Mouse (Mus musculus) olfactory bulb, adult 2 months (tissue): ENCODE measurements around the gene Dgkd. TPM values are rescaled to one million over a fixed set of nuclear protein-coding genes. Genes with fewer than 3 reads are reported as not detected.

Experiments
- H3K27ac ChIP-seq: fragments of 200-500 bp; 2 replicates; pipeline ENCODE4 v1.5.1; 2012; ENCODE audit warnings: low read depth, low read length; ENCODE audit not compliant: insufficient read depth
- H3K4me1 ChIP-seq: fragments of 200-500 bp; 2 replicates; pipeline ENCODE4 v1.6.1; 2012; ENCODE audit warnings: low read length; ENCODE audit not compliant: control insufficient read depth, insufficient read depth
- H3K4me3 ChIP-seq: fragments of 200-500 bp; 2 replicates; pipeline ENCODE4 v1.5.1; 2012; ENCODE audit warnings: mild to moderate bottlenecking, low read depth, low read length, moderate library complexity; ENCODE audit not compliant: insufficient read depth
- CTCF ChIP-seq: fragments of 200-500 bp; IDR thresholded peaks from 2 replicates; pipeline ENCODE4 v1.5.1; 2012; ENCODE audit warnings: low read depth, mild to moderate bottlenecking, low read length, moderate library complexity; ENCODE audit not compliant: insufficient read depth
- POLR2A ChIP-seq: fragments of 200-500 bp; IDR thresholded peaks from 2 replicates; pipeline ENCODE4 v1.6.1; 2012; ENCODE audit warnings: mild to moderate bottlenecking, low read depth, low read length, moderate library complexity; ENCODE audit not compliant: insufficient read depth
- WGBS: fragments of 180-500 bp; shearing (Covaris S2); methylation state at CpG from one replicate; pipeline ENCODE4 v1.1.7; 2018; 5-methylcytosine and 5-hydroxymethylcytosine counted together
- polyA plus RNA-seq: library from polyadenylated mRNA; stranded (reverse); fragments of >200 nt; gene quantifications from 2 replicates; pipeline ENCODE4 v1.2.4, GENCODE M21; 2012; ENCODE audit warnings: low replicate concordance; ENCODE audit not compliant: missing spikeins, insufficient read depth, insufficient read length

The Dgkd gene
- polyA plus RNA-seq, 1 experiment = 128 TPM

DNA sequence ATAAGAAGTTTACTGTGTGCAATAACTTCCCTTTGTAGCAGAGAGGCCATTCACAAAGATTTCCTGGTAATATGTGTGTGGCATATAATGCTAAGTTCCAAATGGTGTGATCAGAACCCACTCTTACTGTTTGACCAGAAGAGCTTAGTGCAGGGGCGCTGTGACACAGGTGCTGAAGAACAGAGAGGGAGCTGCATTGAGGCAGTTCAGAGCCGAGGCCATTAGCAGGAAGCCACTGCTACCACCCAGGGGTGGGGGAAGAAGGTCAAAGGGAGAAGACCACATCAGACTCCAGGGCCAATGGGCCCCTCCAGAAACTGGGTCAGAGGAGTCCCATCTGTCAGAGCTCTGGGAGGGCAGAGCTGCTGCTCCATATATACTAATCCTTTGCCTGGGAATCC, 1.8 kb downstream of the Dgkd start:
- WGBS = 17% methylated on average over 2 of the region's 2 CpGs
- Histone ChIP-seq H3K4me3 (peak overlapping the region; percentile 35), H3K27ac (peak overlapping the region; percentile 4; the same call in 1 of the 2 replicates), H3K4me1 (peaks cover 17% of the 10 kb centered on the region)
- TF ChIP-seq CTCF (no peak), POLR2A (no peak)

DNA sequence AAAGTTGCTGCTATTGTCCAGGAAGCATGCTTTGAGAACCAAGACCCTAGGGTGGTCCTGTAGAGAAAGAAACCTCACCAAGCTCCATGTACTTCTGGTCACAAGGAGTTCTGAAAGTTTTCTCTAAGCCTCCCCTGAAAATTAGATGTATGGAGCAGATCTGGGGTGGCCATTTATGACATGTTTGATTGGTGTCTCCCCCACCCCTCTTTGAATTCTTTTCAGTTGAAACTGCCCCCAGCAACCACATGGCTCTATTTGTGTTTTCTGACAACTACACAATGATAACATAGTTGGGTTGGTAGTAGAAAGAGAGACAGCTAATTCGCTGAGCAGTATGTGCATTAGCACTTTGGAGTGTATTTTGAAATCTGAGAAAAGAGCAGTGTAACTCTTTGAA, 2.4 kb downstream of the Dgkd start:
- Histone ChIP-seq H3K4me1 (peaks cover 15% of the 10 kb centered on the region), H3K4me3 (no peak overlapping the region), H3K27ac (0 out of 2 replicates have a peak overlapping the region, but pooled peaks have one; percentile 4)
- TF ChIP-seq CTCF (no peak), POLR2A (no peak)
- 71% methylated on average over 1 of the region's 1 CpGs for WGBS

DNA sequence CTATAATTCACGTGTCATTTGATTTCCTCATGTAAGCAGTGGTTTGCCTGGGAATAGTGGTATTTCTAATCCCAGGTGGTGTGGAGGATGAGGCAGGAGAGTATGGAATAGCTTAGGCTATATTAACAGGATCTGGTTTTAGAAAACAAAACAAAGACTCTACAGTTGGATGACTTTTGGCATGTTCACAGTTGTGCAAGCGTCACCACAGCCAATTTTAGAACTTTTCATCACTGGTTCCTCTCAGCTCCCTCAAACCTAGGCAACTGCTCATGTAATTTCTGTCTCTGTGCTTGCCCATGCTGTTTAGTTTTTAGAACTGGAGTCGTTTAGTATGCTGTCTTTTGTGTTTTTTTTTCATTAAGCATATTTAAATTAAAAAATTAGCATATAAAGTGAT, 3.7 kb downstream of the Dgkd start:
- WGBS = 29% methylated on average over 3 of the region's 3 CpGs
- Histone ChIP-seq H3K4me1 (peaks cover 13% of the 10 kb centered on the region), H3K4me3 (no peak overlapping the region), H3K27ac (no peak overlapping the region)
- TF ChIP-seq CTCF (no peak), POLR2A (no peak)

DNA sequence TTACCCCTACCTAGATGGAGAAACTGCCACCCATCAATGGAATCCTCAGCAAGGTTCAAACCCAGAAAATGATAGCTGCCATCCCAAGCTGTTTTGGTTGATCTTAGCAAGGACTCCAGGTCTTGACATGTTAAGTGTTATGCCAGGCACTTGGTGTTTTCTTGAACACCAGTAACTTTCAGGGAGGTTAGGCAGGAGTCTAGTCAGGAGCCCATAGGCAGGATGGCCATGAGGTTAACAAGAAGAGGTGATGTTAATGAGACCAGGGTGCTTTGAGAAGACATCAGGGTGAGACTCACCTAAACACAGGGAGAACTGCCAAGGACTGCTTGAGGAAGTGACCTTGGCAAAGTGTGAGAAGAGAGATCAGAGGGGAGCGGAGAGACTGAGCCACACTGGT, 4.9 kb downstream of the Dgkd start:
- WGBS = 92% methylated on average over 1 of the region's 1 CpGs
- H3K27ac ChIP-seq = no peak overlapping the region
- peaks cover 13% of the 10 kb centered on the region for H3K4me1 ChIP-seq
- TF ChIP-seq POLR2A (no peak), CTCF (no peak)
- H3K4me3 ChIP-seq = no peak overlapping the region

DNA sequence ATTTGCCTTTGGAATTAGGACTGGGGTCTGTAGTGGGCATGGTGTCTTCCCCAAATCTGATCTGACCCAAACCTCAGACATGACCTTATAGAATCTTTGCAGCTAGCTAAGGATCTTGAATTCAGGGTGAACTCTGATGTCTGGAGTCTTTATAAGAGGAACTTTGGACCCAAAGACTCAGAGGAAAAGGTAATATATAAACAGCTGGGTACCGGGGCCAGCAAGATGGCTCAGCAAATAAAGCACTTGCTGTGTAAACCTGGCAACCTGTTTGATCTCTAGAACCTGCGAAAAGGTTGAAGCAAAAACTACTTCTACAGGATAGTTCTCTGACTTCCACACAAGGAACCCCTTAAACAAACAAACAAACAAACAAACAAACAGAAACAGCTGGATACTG, 5.4 kb downstream of the Dgkd start:
- TF ChIP-seq POLR2A (no peak), CTCF (no peak)
- no peak overlapping the region for H3K4me3 ChIP-seq
- peaks cover 13% of the 10 kb centered on the region for H3K4me1 ChIP-seq
- H3K27ac ChIP-seq = no peak overlapping the region
- WGBS = 92% methylated on average over 2 of the region's 2 CpGs

DNA sequence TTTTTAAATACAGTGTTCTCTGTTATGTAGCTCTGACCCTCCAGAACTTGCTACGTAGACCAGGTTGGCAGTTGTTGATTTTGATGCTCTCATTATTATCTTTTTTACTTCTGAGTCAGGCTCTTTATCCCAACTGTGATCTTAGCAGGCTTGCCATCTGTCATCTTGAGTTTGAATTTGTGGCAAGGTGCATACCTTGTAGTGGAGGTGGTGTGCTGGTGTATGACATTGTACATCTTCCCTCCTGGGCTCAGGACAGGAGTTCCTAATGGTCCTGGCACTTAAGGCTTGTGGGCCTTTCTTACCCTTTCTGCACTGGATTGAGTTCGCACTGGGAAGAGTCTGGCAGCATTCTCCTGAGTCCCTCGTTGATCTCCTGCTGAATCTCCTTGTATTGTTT, 10.5 kb downstream of the Dgkd start:
- TF ChIP-seq POLR2A = no peak
- peaks cover 6% of the 10 kb centered on the region for H3K4me1 ChIP-seq
- H3K4me3 ChIP-seq = no peak overlapping the region
- H3K27ac ChIP-seq = no peak overlapping the region
- WGBS = 49% methylated on average over 3 of the region's 3 CpGs

DNA sequence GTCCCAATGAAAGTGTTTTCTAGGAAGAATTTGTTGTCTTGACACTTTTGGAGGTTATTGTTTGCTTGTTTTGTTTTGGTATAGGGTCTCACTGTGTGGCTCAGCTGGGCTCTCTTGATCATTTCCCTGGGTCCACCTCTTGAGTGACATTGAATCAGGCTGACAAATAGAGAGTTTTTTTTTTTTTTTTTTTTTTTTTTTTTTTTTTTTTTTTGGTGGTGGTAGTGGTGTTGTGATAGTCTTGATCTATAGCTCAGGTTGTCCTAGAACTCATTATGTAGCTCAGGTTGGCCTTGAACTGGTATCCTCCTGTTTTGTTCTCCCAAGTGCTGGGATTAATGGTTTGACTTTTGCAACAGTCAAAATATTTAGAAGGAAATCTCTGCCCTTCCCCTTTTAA, 11.8 kb downstream of the Dgkd start:
- Histone ChIP-seq H3K4me1 (peaks cover 6% of the 10 kb centered on the region), H3K4me3 (no peak overlapping the region), H3K27ac (no peak overlapping the region)
- TF ChIP-seq POLR2A = no peak

DNA sequence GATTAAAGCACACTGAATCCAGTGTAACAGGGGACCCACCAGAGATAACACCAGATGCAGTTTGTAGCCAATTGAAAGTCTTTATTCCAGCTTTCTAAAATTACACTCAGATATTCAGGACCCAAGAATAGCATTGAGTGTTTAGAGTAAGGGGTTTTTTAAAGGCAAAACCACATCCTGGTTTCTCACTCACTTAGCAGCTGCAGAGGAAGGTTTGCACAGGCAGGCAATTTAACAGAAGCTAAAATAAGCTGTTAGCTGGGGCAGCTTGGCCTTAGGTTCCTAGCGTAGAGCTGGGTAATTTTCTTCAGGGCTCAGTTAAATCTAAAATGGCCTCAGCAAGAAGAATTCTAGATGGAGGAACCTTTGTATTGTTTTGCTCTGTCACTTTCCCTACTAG, 13.6 kb downstream of the Dgkd start:
- TF ChIP-seq CTCF (no peak), POLR2A (no peak)
- 41% methylated on average over 1 of the region's 1 CpGs for WGBS
- Histone ChIP-seq H3K4me3 (no peak overlapping the region), H3K4me1 (peaks cover 7% of the 10 kb centered on the region), H3K27ac (no peak overlapping the region)

DNA sequence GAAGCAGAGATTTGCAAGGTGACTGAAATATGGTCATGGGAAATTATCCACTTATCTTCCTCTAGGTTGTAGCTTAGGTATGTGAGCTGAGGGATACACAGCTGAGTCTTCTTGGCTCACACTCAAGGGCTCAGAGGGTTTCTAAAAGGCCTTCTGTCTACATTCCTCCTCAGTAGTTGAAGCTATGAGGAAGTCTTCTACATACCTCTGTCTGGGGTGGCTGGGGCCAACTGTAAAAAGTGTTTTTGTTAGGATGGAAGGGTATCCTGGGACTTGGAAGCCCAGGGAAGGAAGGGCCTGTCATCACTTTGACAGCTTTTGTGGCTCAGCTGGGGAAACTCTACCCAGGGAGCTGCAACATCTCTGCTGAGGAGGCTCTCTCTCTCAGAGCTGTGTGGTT, 18.5 kb downstream of the Dgkd start:
- Histone ChIP-seq H3K4me3 (no peak overlapping the region), H3K4me1 (peaks cover 3% of the 10 kb centered on the region; the same call in 1 of the 2 replicates), H3K27ac (no peak overlapping the region)
- TF ChIP-seq CTCF = no peak
- TF ChIP-seq POLR2A = no peak

DNA sequence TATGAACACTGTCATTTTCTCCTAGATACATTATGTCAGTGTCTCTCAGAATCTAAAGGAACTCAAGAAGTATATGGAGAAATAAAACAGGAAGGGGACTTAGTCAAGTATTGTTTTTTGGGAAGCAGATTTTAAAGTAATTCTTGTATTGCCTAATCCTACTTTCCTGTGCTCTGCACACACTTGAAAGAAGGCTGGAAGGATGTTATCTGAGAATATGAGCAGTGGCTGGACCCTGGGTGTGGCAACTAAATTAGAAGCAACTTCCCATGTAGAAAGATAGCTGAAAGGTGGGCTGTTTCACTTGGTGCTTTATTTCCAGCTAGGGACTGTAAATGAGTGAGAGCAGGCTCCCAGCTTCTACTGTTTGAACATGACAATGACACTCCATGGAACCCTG, 20.0 kb downstream of the Dgkd start:
- H3K4me1 ChIP-seq = peaks cover 6% of the 10 kb centered on the region
- H3K27ac ChIP-seq = no peak overlapping the region
- no peak for TF ChIP-seq POLR2A
- no peak for TF ChIP-seq CTCF
- no peak overlapping the region for H3K4me3 ChIP-seq

DNA sequence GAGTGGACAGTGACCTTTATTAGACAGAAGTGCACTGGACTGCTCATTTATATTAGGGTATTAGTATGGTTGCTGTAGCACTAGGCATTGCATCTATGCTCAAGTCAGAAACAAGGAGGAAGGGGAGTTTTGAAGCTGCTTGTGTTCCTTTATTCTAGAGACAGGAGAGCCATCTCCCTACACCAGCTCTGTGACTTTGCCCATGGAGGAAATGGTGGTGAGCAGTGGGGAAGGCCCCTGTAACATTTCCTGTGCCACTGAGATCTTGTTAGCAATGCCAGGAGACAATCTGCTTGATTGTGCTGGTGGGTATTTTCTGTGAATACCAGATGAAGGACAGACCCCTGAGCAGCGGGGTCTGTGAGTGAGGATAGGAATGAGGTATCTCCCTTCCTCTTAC, 23.0 kb downstream of the Dgkd start:
- no peak overlapping the region for H3K27ac ChIP-seq
- H3K4me3 ChIP-seq = no peak overlapping the region
- H3K4me1 ChIP-seq = peaks cover 11% of the 10 kb centered on the region
- WGBS = 86% methylated on average over 1 of the region's 1 CpGs
- TF ChIP-seq POLR2A = no peak
- no peak for TF ChIP-seq CTCF
